Mouse (Mus musculus) kidney, embryonic 16.5 days (tissue): ENCODE results near the gene Grxcr1. TPM values are rescaled to one million over a fixed set of nuclear protein-coding genes. Genes with fewer than 3 reads are reported as not detected.

Source experiments
- ATAC-seq: fragments of 200-750 bp; cut with Nextera tagmentation; 2 replicates; pipeline ENCODE4 v1.8.0; 2017; ENCODE audit warnings: moderate TSS enrichment; ENCODE audit not compliant: low FRiP score, low TSS enrichment
- H3K27ac ChIP-seq: fragments of 300-500 bp; sonication (generic); 2 replicates; pipeline ENCODE4 v1.5.1; 2014; ENCODE audit warnings: low read length
- H3K27me3 ChIP-seq: fragments of 300-500 bp; sonication (generic); 2 replicates; pipeline ENCODE4 v1.6.1; 2014; ENCODE audit warnings: low read length, control low read depth, mixed read lengths; ENCODE audit not compliant: insufficient read depth
- H3K36me3 ChIP-seq: fragments of 300-500 bp; sonication (generic); 2 replicates; pipeline ENCODE4 v1.6.1; 2014; ENCODE audit warnings: low read length, control low read depth, mixed read lengths; ENCODE audit not compliant: insufficient read depth
- H3K4me1 ChIP-seq: fragments of 300-500 bp; sonication (generic); 2 replicates; pipeline ENCODE4 v1.6.1; 2014; ENCODE audit warnings: low read length, control low read depth, mixed read lengths; ENCODE audit not compliant: insufficient read depth
- H3K4me2 ChIP-seq: fragments of 300-500 bp; sonication (generic); replicated peaks from 2 replicates; pipeline ENCODE4 v1.6.1; 2014; ENCODE audit warnings: low read depth, low read length
- H3K4me3 ChIP-seq: fragments of 300-500 bp; sonication (generic); 2 replicates; pipeline ENCODE4 v1.5.1; 2014; ENCODE audit warnings: mild to moderate bottlenecking, low read length
- H3K9ac ChIP-seq: fragments of 300-500 bp; sonication (generic); replicated peaks from 2 replicates; pipeline ENCODE4 v1.6.1; 2014; ENCODE audit warnings: low read length
- H3K9me3 ChIP-seq: fragments of 300-500 bp; sonication (generic); 2 replicates; pipeline ENCODE4 v1.6.1; 2016; ENCODE audit warnings: low read length, control low read depth
- WGBS: fragments of 180-500 bp; shearing (Covaris S2); extraction: QIAGEN DNeasy Blood & Tissue Kit; methylation state at CpG from one replicate; pipeline ENCODE4 v1.1.7; 2014; 5-methylcytosine and 5-hydroxymethylcytosine counted together
- polyA plus RNA-seq: library from polyadenylated mRNA; unstranded; fragments of >200 nt; fragmentation: Nextera tagmentation; extraction: Ambion mirVana; gene quantifications from 2 replicates; pipeline ENCODE4 v1.2.1, GENCODE M21; 2015

Grxcr1 gene
- polyA plus RNA-seq, 1 experiment from 2014 or later, result not detected

DNA sequence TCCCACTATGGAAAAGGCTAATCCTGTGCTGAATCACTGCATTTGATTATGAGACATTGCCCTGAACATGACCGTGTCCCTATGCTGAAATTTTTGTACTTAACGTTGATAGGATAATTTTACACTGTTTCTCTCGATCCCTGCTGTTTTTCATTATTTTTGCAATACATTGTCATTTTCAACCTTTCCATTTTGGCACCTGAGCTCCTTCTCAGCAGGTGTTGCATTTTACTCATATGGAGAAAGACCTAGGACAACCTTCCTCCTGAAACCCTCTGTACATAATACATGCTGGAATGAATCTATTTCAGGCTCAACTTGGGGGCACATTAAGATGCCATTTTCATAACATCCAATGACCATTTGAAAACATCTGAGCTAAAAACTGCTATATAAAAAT lies 38.7 kb downstream of the Grxcr1 start:
- 89% methylated on average over 3 of the region's 3 CpGs for WGBS
- H3K36me3 ChIP-seq, result no peaks in the 10 kb centered on the region
- H3K4me1 ChIP-seq, result no peaks in the 10 kb centered on the region
- ATAC-seq, result no peak
- no peak overlapping the region for H3K4me2 ChIP-seq
- no peaks in the 10 kb centered on the region for H3K9me3 ChIP-seq
- no peak overlapping the region for H3K4me3 ChIP-seq
- H3K9ac ChIP-seq, result no peak overlapping the region
- no peaks in the 10 kb centered on the region for H3K27me3 ChIP-seq
- no peak overlapping the region for H3K27ac ChIP-seq

DNA sequence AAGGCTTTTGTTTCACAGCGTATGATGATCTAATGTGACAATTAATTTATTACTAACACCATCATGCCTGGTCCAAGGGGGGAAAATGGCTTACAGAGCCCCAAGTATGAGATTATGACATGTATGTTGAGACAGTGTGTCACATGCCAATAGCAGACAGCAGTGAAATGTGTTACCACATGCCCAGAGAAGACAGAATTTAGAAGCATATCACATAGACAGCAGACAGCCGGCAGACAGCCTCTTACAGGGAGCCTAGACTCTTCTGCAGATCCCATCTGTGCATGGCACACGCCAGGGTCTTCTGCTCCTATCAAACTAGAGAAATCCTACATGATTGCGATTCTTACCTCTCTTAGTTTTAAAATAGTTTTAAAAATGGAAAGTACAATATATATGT lies 40.2 kb downstream of the Grxcr1 start:
- Histone ChIP-seq H3K9me3 (no peaks in the 10 kb centered on the region), H3K27me3 (no peaks in the 10 kb centered on the region), H3K4me3 (no peak overlapping the region), H3K27ac (no peak overlapping the region), H3K36me3 (no peaks in the 10 kb centered on the region), H3K4me2 (no peak overlapping the region), H3K9ac (no peak overlapping the region), H3K4me1 (no peaks in the 10 kb centered on the region)
- 91% methylated on average over 4 of the region's 4 CpGs for WGBS
- ATAC-seq, result no peak

DNA sequence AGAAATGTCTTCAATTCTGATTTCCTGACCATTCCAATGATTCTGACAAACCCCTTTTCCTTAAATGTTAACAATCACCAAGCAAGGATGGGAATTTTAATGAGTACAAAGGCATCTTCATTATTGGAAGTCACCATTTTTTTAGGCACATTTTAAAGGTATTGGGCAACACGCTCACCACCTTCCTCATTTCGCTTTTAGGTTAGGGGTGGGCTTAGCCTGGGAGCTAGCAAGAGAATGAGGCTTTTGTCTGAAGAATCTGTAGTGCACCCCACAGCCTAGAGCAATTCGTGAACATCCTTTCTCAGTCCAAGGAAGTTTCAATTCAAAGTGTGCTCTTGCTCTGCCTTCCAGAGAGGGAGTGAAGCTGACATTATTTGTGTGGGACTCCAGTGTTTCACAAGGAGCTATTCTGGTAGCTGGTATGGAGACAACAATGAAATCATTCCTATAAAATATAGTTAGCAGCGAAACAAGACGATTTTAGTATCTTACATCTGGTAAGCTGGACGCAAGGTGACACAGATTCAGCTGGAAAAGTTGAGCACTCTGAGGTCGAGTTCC lies 55.0 kb downstream of the Grxcr1 start:
- Histone ChIP-seq H3K9me3 (no peaks in the 10 kb centered on the region), H3K9ac (no peak overlapping the region), H3K27ac (no peak overlapping the region), H3K4me1 (no peaks in the 10 kb centered on the region), H3K4me3 (no peak overlapping the region), H3K36me3 (no peaks in the 10 kb centered on the region), H3K27me3 (no peaks in the 10 kb centered on the region), H3K4me2 (no peak overlapping the region)
- no peak for ATAC-seq
- 60% methylated on average over 7 of the region's 7 CpGs for WGBS

DNA sequence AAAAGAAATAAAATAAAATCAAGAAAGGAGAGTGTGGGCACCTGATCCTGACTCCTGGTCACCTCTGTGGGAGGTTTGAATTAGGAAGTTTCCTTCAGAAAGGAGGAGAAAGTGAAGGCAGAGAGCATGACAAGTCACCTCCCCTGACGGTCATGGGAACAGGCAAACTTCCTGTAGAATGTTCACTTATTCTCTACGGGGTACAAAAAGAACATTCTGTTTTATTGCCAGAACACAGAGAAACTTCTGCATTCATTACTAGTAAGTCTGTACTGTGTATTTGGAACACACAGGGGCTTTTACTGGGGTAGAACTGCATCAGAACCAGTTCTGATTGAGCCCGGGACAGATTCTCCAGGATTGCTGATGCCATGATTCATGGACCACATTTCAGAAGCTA lies 55.5 kb downstream of the Grxcr1 start:
- H3K9ac ChIP-seq, result no peak overlapping the region
- 52% methylated on average over 3 of the region's 3 CpGs for WGBS

DNA sequence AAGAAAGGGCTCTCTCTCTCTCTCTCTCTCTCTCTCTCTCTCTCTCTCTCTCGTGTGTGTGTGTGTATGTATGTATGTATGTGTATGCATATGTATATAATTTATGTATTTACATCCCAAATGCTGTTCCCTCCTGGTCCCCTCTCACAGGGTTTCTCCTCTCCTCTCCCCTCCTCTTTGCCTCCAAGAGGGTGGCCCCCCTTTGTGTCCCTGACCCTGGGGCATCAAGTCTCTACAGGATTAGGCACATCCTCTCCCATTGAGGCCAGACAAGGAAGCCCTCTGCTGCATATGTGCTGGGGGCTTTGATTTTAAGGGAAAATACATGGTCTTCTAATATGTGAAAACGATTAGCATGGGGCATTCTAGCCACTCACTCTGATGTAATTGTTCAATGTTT lies 61.5 kb downstream of the Grxcr1 start:
- no peak for ATAC-seq
- no peak overlapping the region for H3K4me3 ChIP-seq

More for the DNA sequence above, 55.5 kb downstream of the Grxcr1 start:
- no peaks in the 10 kb centered on the region for H3K27me3 ChIP-seq
- no peaks in the 10 kb centered on the region for H3K4me1 ChIP-seq
- H3K27ac ChIP-seq, result no peak overlapping the region
- no peak overlapping the region for H3K4me2 ChIP-seq
- ATAC-seq, result no peak
- no peak overlapping the region for H3K4me3 ChIP-seq
- no peaks in the 10 kb centered on the region for H3K36me3 ChIP-seq
- no peaks in the 10 kb centered on the region for H3K9me3 ChIP-seq

DNA sequence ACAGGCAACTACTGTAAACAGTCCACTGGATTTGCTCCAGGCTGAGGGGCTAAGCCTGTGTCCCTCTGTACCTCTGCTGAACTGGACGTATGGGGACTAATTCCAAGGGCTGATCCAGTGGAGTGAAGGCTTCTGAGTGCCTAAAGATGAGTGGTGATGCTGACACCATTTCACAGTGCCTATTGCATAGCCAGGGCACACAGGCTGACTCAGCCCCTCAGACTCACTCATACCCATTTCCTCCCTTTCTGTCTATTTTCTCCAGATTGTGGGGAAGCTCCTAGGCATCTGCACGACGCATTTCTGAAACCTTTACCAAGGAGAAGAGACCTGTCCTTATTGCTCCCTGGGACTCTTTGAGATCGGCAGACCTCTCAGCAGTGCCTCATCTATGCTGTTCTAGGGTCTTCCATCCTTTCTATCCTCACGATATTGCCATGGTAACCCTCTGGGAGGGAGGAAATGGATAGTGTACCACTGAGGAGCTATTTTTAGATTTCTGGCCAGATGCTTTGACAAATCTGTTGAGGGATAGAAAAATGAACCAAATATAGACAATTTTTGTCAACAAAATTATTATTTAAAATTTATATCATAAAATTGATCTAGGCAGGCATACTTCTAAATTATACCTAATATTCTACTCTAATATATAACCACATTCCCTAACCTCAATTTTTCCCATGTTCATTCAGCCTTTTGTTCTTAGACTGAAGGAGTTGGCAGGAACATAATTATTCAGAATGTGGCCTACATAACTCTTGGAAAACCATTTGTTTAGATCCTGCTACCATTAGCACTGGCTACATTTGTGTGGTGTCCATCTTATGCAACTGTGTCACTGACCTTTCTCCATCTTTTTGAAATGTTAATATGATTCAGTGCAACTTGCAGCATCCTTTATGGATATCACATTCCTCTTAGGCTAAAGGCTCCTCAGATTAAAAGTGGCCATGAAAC lies 66.3 kb downstream of the Grxcr1 start:
- Histone ChIP-seq H3K4me3 (no peak overlapping the region), H3K4me2 (no peak overlapping the region), H3K36me3 (no peaks in the 10 kb centered on the region), H3K27ac (no peak overlapping the region), H3K9ac (no peak overlapping the region), H3K9me3 (no peaks in the 10 kb centered on the region), H3K4me1 (no peaks in the 10 kb centered on the region), H3K27me3 (no peaks in the 10 kb centered on the region)
- no peak for ATAC-seq
- WGBS, result 74% methylated on average over 5 of the region's 5 CpGs

More for the DNA sequence above, 61.5 kb downstream of the Grxcr1 start:
- H3K4me2 ChIP-seq, result no peak overlapping the region
- H3K36me3 ChIP-seq, result no peaks in the 10 kb centered on the region
- no peaks in the 10 kb centered on the region for H3K4me1 ChIP-seq
- no peak overlapping the region for H3K9ac ChIP-seq
- 82% methylated on average over 2 of the region's 2 CpGs for WGBS
- no peak overlapping the region for H3K27ac ChIP-seq
- H3K27me3 ChIP-seq, result no peaks in the 10 kb centered on the region
- no peaks in the 10 kb centered on the region for H3K9me3 ChIP-seq

DNA sequence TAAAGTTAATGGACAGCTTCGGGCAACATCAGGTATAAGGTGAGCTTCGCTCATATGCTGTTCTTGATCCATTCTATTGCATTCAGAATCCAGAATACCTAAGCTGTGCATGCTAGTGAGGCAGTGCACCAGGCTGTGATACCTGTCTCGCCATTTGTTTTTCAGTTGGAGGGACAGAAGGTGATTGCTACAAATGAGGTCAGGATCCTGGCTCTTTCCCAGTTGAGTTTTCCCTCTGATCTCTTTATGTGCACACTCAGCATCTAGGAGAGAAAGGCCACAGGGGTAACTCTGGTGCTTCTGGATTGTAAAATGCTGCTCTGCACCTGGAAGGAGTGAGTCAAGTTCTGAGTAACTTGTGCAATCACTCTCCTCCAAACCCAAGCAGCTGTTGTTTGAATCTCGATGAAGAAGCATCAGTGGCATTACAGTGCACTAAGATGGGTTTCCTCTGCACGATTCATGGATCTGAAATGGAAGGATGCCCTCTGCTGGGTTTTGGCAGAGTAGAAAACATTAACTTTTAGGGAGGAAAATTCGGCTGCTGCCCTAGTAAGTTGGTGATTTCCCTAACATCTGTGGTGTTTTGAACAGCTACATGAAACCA lies 80.9 kb downstream of the Grxcr1 start:
- H3K9ac ChIP-seq, result no peak overlapping the region
- no peaks in the 10 kb centered on the region for H3K4me1 ChIP-seq
- H3K27me3 ChIP-seq, result no peaks in the 10 kb centered on the region
- no peaks in the 10 kb centered on the region for H3K36me3 ChIP-seq
- H3K4me2 ChIP-seq, result no peak overlapping the region
- H3K9me3 ChIP-seq, result no peaks in the 10 kb centered on the region
- WGBS, result 60% methylated on average over 6 of the region's 6 CpGs
- H3K27ac ChIP-seq, result no peak overlapping the region
- no peak for ATAC-seq
- H3K4me3 ChIP-seq, result no peak overlapping the region

DNA sequence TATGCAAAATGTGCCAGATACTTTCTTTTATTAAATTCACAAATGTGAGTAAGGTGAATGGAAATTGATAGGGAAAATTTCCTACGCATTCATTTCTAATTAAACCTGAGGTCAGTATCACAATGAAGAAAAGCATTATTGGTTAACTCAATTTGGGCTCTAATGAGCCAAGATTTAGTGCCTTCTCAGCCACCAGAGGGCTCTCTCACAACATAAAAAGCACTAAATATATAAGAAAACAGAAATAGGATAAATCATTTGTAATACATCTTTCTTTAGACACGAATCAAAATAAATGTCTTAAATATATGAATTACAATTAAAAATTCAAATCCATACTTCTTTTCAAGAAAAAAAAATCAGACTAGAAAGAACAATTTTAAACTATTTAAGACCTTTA lies 89.2 kb downstream of the Grxcr1 start:
- no peaks in the 10 kb centered on the region for H3K4me1 ChIP-seq
- WGBS, result 34% methylated on average over 2 of the region's 2 CpGs
- no peaks in the 10 kb centered on the region for H3K27me3 ChIP-seq
- no peaks in the 10 kb centered on the region for H3K36me3 ChIP-seq
- H3K9ac ChIP-seq, result no peak overlapping the region
- H3K9me3 ChIP-seq, result no peaks in the 10 kb centered on the region
- H3K4me2 ChIP-seq, result no peak overlapping the region
- no peak for ATAC-seq
- H3K4me3 ChIP-seq, result no peak overlapping the region
- H3K27ac ChIP-seq, result no peak overlapping the region

DNA sequence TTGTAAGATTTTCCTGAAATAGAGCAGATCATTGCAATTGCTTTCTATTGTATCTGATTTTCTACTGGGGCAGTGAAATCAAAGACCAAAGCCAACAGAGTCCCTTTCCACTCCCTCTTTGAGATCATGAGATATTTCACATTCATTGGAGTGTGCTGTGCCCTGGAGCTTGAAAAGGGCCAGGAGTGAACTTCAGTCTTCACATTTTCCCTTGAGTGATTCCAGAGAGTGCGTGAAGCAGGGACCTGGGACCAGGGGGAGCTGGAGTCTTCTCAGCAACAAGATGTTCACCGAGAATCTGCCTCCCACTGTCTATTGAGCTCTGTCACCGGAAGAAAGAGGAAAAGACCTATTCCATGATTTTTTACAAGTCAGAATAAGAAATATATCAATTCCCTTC lies 91.2 kb downstream of the Grxcr1 start:
- H3K27ac ChIP-seq, result no peak overlapping the region
- WGBS, result 34% methylated on average over 3 of the region's 3 CpGs
- H3K4me1 ChIP-seq, result no peaks in the 10 kb centered on the region
- no peak for ATAC-seq
- no peaks in the 10 kb centered on the region for H3K36me3 ChIP-seq
- H3K9ac ChIP-seq, result no peak overlapping the region
- H3K4me2 ChIP-seq, result no peak overlapping the region
- H3K9me3 ChIP-seq, result no peaks in the 10 kb centered on the region
- no peak overlapping the region for H3K4me3 ChIP-seq
- no peaks in the 10 kb centered on the region for H3K27me3 ChIP-seq

DNA sequence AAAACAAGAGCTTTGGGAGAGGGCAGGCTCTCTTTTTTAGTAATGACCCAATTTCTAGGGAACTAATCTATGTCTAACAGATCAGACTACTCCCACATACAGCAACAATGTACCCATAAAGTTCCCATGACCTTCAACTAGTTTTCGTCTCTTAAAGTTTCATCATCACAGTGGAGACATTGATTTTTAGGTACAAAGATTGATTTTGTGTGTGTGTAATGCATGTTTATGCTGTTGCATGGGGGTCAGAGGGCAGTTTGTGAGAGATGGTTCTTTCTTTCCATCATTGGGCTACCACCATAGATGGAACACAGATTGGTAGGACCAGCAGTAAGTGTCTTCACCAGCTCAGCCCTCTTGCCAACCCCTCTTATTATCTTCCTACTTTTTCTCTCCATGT lies 93.8 kb downstream of the Grxcr1 start:
- H3K9me3 ChIP-seq, result no peaks in the 10 kb centered on the region
- H3K27ac ChIP-seq, result no peak overlapping the region
- no peak overlapping the region for H3K4me3 ChIP-seq
- no peaks in the 10 kb centered on the region for H3K4me1 ChIP-seq
- no peaks in the 10 kb centered on the region for H3K36me3 ChIP-seq
- H3K9ac ChIP-seq, result no peak overlapping the region
- no peak overlapping the region for H3K4me2 ChIP-seq
- 85% methylated on average over 1 of the region's 1 CpGs for WGBS
- no peak for ATAC-seq
- no peaks in the 10 kb centered on the region for H3K27me3 ChIP-seq
